8 mouse cellular contexts compared by ENCODE assay signal in genomic region chr5:130089626-130090393, GRCm38 (mm10). TPM values are rescaled to one million over a fixed set of nuclear protein-coding genes. Genes with fewer than 3 reads are reported as not detected.
DNase-seq lines count a peak whose midpoint lies in the region; ATAC-seq and TF ChIP-seq lines count a peak whose summit lies in the region.

No protein-coding gene starts in this region.

- no peak for TF ChIP-seq POLR2A in CH12.LX (IDR thresholded peaks at IDR 0.05; ENCODE audit: low read depth, low read length)

- peak; percentile 48 for DNase-seq in layer of hippocampus, adult 11-12 months (ENCODE audit: low spot score)
- no peak for DNase-seq in layer of hippocampus, postnatal 14 days (ENCODE audit: low spot score in 2 of 2)
- peak; percentile 44 for DNase-seq in CH12.LX (ENCODE audit: extremely low read depth)
- peak; percentile 91 for DNase-seq in brain, adult 2 months (ENCODE audit: low read depth, low spot score)
- DNase-seq in midbrain, embryonic 14.5 days, result no peak

- H3K9ac ChIP-seq in CH12.LX (ENCODE audit: insufficient read depth, low read depth), result no peak overlapping the region
- H3K9ac ChIP-seq in liver, embryonic 15.5 days, result no peak overlapping the region
- H3K9ac ChIP-seq in forebrain, embryonic 12.5 days, result no peak overlapping the region
- H3K9ac ChIP-seq in midbrain, embryonic 14.5 days (replicated peaks; ENCODE audit: low read length), result no peak overlapping the region

- H3K4me3 ChIP-seq in CH12.LX (replicated peaks in 1 of 3; ENCODE audit: low read depth in 2 of 3, low read length in 2 of 3, poor library complexity in 1 of 3), result peak overlapping the region in 1 of 3 experiments; percentile 8
- no peak overlapping the region for H3K4me3 ChIP-seq in liver, embryonic 15.5 days (replicated peaks)
- H3K4me3 ChIP-seq in forebrain, embryonic 12.5 days (replicated peaks), result no peak overlapping the region
- H3K4me3 ChIP-seq in midbrain, embryonic 14.5 days (replicated peaks; ENCODE audit: low read depth, low read length), result no peak overlapping the region

- no peak for TF ChIP-seq CTCF in CH12.LX (conservative IDR thresholded peaks at IDR 0.05 in 1 of 2, IDR thresholded peaks at IDR 0.05 in 1 of 2; ENCODE audit: low read depth in 2 of 2, low read length in 2 of 2)

- H3K36me3 ChIP-seq in CH12.LX (replicated peaks in 1 of 2; ENCODE audit: control insufficient read depth in 1 of 2, insufficient read depth in 1 of 2, low read length in 1 of 2), result peaks cover 6 to 72% of the 10 kb centered on the region in 2 experiments
- peaks cover 6% of the 10 kb centered on the region; the same call in 1 of the 2 replicates for H3K36me3 ChIP-seq in liver, embryonic 15.5 days (replicated peaks)
- peaks cover 15% of the 10 kb centered on the region; the same call in 1 of the 2 replicates for H3K36me3 ChIP-seq in forebrain, embryonic 12.5 days (replicated peaks)
- no peaks in the 10 kb centered on the region for H3K36me3 ChIP-seq in midbrain, embryonic 14.5 days (ENCODE audit: control insufficient read depth, insufficient read depth, low read length)

- dilution Hi-C loops in CH12.LX (cut with MboI; ENCODE audit: extremely low pct_ligation_motif_present, extremely low pct_unique_long_range_greater_than_20kb, low sequenced_read_pairs), result no loop called here

- H3K9me3 ChIP-seq in CH12.LX (replicated peaks; ENCODE audit: low read length), result peaks cover 2% of the 10 kb centered on the region
- H3K9me3 ChIP-seq in liver, embryonic 15.5 days (replicated peaks), result no peaks in the 10 kb centered on the region
- H3K9me3 ChIP-seq in forebrain, embryonic 12.5 days, result no peaks in the 10 kb centered on the region
- no peaks in the 10 kb centered on the region for H3K9me3 ChIP-seq in midbrain, embryonic 14.5 days (ENCODE audit: control insufficient read depth, low read length)

- no peak for TF ChIP-seq EP300 in CH12.LX (IDR thresholded peaks at IDR 0.05; ENCODE audit: low read length)

- in situ Hi-C loops in CH12.LX (cut with MboI; ENCODE audit: low pct_ligation_motif_present, low pct_unique_long_range_greater_than_20kb, low sequenced_read_pairs), result no loop called here

- no peak for TF ChIP-seq RAD21 in CH12.LX (IDR thresholded peaks at IDR 0.05; ENCODE audit: low read depth, low read length)

- no peaks in the 10 kb centered on the region for H3K27me3 ChIP-seq in CH12.LX (replicated peaks)
- H3K27me3 ChIP-seq in liver, embryonic 15.5 days, result no peaks in the 10 kb centered on the region
- H3K27me3 ChIP-seq in forebrain, embryonic 12.5 days, result no peaks in the 10 kb centered on the region
- no peaks in the 10 kb centered on the region for H3K27me3 ChIP-seq in midbrain, embryonic 14.5 days (ENCODE audit: control insufficient read depth, insufficient read depth, low read length)

- WGBS in liver, embryonic 15.5 days (ENCODE audit: insufficient replicate concordance), result 57% methylated on average over 18 of the region's 18 CpGs
- WGBS in forebrain, embryonic 12.5 days, result 94% methylated on average over 18 of the region's 18 CpGs
- 93% methylated on average over 18 of the region's 18 CpGs for WGBS in midbrain, embryonic 14.5 days

- peak overlapping the region; percentile 73 for H3K27ac ChIP-seq in CH12.LX (ENCODE audit: insufficient read depth, low read depth)
- H3K27ac ChIP-seq in liver, embryonic 15.5 days (replicated peaks), result no peak overlapping the region
- no peak overlapping the region for H3K27ac ChIP-seq in forebrain, embryonic 12.5 days
- H3K27ac ChIP-seq in midbrain, embryonic 14.5 days (replicated peaks; ENCODE audit: low read depth, low read length), result no peak overlapping the region

- peaks cover 46% of the 10 kb centered on the region for H3K79me2 ChIP-seq in CH12.LX (replicated peaks; ENCODE audit: control insufficient read depth, extremely low read depth, insufficient read depth, poor library complexity, severe bottlenecking)

- peak; percentile 42; the same call in 1 of the 2 replicates for ATAC-seq in liver, embryonic 15.5 days (ENCODE audit: insufficient read depth)
- ATAC-seq in forebrain, embryonic 12.5 days (ENCODE audit: low FRiP score), result no peak
- ATAC-seq in midbrain, embryonic 14.5 days (ENCODE audit: low FRiP score, low TSS enrichment), result no peak
- ATAC-seq in CD4-positive, CD25-positive, alpha-beta regulatory T cell, adult 4 months, result no peak

- H3K4me2 ChIP-seq in CH12.LX (ENCODE audit: insufficient read depth, low read depth, poor library complexity, severe bottlenecking), result peak overlapping the region; percentile 8; the same call in 1 of the 2 replicates
- H3K4me2 ChIP-seq in liver, embryonic 15.5 days, result peak overlapping the region; percentile 5; the same call in 1 of the 2 replicates
- no peak overlapping the region for H3K4me2 ChIP-seq in forebrain, embryonic 12.5 days
- H3K4me2 ChIP-seq in midbrain, embryonic 14.5 days (ENCODE audit: low read length), result no peak overlapping the region

- H3K4me1 ChIP-seq in CH12.LX (ENCODE audit: control insufficient read depth in 1 of 2, insufficient read depth in 2 of 2), result peaks cover 21 to 38% of the 10 kb centered on the region in 2 experiments
- H3K4me1 ChIP-seq in liver, embryonic 15.5 days (replicated peaks), result peaks cover 33% of the 10 kb centered on the region
- H3K4me1 ChIP-seq in forebrain, embryonic 12.5 days, result no peaks in the 10 kb centered on the region
- H3K4me1 ChIP-seq in midbrain, embryonic 14.5 days (ENCODE audit: control insufficient read depth, insufficient read depth, low read length), result no peaks in the 10 kb centered on the region

TF ChIP-seq in CH12.LX, 34 proteins besides CTCF, POLR2A, EP300 and RAD21:
- no peak for TF ChIP-seq MAZ (IDR thresholded peaks at IDR 0.05; ENCODE audit: low read depth, low read length)
- no peak for TF ChIP-seq MAFK (IDR thresholded peaks at IDR 0.05; ENCODE audit: insufficient replicate concordance, low read length)
- TF ChIP-seq PAX5 (IDR thresholded peaks at IDR 0.05; ENCODE audit: low read length), result no peak
- no peak for TF ChIP-seq ZC3H11A (IDR thresholded peaks at IDR 0.05; ENCODE audit: low read depth, low read length)
- no peak for TF ChIP-seq MXI1 (IDR thresholded peaks at IDR 0.05; ENCODE audit: low read depth, low read length)
- TF ChIP-seq ELF1 (IDR thresholded peaks at IDR 0.05; ENCODE audit: low read depth, low read length), result no peak
- TF ChIP-seq UBTF (IDR thresholded peaks at IDR 0.05; ENCODE audit: low read depth, low read length), result no peak
- TF ChIP-seq ZKSCAN1 (IDR thresholded peaks at IDR 0.05; ENCODE audit: borderline replicate concordance, low read depth, low read length), result no peak
- no peak for TF ChIP-seq ZMIZ1 (IDR thresholded peaks at IDR 0.05; ENCODE audit: low read depth, low read length)
- TF ChIP-seq NELFE (IDR thresholded peaks at IDR 0.05; ENCODE audit: low read depth, low read length), result no peak
TF ChIP-seq in CH12.LX: peak in this region for 0.

RNA-seq across cellular contexts. Expression of gene Tpst1, which starts 16.7 kb away (rescaled TPM):
- 10 to 100 TPM; 47.3 to 48.8 TPM for total RNA-seq in layer of hippocampus, postnatal 14 days (2021)
- 36.8 and 45.5 TPM in 2 replicates for total RNA-seq in CH12.LX (2012; rRNA removed)
- 49.9 and 52.5 TPM in 2 replicates for total RNA-seq in CH12.LX (2014; rRNA removed)
- 43.2 and 50.4 TPM in 2 replicates for polyA plus RNA-seq in CH12.LX (2012; ENCODE audit: insufficient read length, low read depth)
- polyA plus RNA-seq in liver, embryonic 15.5 days (2015; fragmentation: Nextera tagmentation; extraction: Ambion mirVana), result 22.6 and 23.0 TPM in 2 replicates
- 55.1 and 56.5 TPM in 2 replicates for polyA plus RNA-seq in forebrain, embryonic 12.5 days (2016; fragmentation: Nextera tagmentation; extraction: Ambion mirVana)
- polyA plus RNA-seq in midbrain, embryonic 14.5 days (2014; fragmentation: Nextera tagmentation; extraction: Ambion mirVana), result 41.5 and 55.8 TPM in 2 replicates
- polyA plus RNA-seq in CD4-positive, CD25-positive, alpha-beta regulatory T cell, adult 4 months (2017; shearing (Covaris generic)), result 1 to 10 TPM; 1.8 to 3.6 TPM

RNA-seq across cellular contexts. Expression of gene Kctd7, which starts 54.9 kb away (rescaled TPM):
- total RNA-seq in layer of hippocampus, postnatal 14 days (2021), result 10 to 100 TPM; 11.5 to 13.3 TPM
- total RNA-seq in CH12.LX (2012; rRNA removed), result 3.7 and 4.3 TPM in 2 replicates
- total RNA-seq in CH12.LX (2014; rRNA removed), result 2.8 and 3.3 TPM in 2 replicates
- polyA plus RNA-seq in CH12.LX (2012; ENCODE audit: insufficient read length, low read depth), result 2.6 and 2.8 TPM in 2 replicates
- polyA plus RNA-seq in liver, embryonic 15.5 days (2015; fragmentation: Nextera tagmentation; extraction: Ambion mirVana), result 6.0 and 6.6 TPM in 2 replicates
- polyA plus RNA-seq in forebrain, embryonic 12.5 days (2016; fragmentation: Nextera tagmentation; extraction: Ambion mirVana), result 7.5 and 7.7 TPM in 2 replicates
- polyA plus RNA-seq in midbrain, embryonic 14.5 days (2014; fragmentation: Nextera tagmentation; extraction: Ambion mirVana), result 14.8 and 15.5 TPM in 2 replicates
- polyA plus RNA-seq in CD4-positive, CD25-positive, alpha-beta regulatory T cell, adult 4 months (2017; shearing (Covaris generic)), result 1 to 10 TPM; 2.2 to 2.8 TPM

Comparison
In these comparisons a context has a peak if more than half of its experiments do, and no peak if none do; other contexts are left out.
1. DNase-seq: peak in layer of hippocampus, adult 11-12 months (single experiment), CH12.LX (single experiment) and brain, adult 2 months (single experiment); none in layer of hippocampus, postnatal 14 days (0 of 2) and midbrain, embryonic 14.5 days (single experiment).
2. H3K4me2 ChIP-seq: peak in CH12.LX (single experiment) and liver, embryonic 15.5 days (single experiment); none in forebrain, embryonic 12.5 days (single experiment) and midbrain, embryonic 14.5 days (single experiment).